Mouse (Mus musculus): ENCODE results near the gene Ckm.

DNA sequence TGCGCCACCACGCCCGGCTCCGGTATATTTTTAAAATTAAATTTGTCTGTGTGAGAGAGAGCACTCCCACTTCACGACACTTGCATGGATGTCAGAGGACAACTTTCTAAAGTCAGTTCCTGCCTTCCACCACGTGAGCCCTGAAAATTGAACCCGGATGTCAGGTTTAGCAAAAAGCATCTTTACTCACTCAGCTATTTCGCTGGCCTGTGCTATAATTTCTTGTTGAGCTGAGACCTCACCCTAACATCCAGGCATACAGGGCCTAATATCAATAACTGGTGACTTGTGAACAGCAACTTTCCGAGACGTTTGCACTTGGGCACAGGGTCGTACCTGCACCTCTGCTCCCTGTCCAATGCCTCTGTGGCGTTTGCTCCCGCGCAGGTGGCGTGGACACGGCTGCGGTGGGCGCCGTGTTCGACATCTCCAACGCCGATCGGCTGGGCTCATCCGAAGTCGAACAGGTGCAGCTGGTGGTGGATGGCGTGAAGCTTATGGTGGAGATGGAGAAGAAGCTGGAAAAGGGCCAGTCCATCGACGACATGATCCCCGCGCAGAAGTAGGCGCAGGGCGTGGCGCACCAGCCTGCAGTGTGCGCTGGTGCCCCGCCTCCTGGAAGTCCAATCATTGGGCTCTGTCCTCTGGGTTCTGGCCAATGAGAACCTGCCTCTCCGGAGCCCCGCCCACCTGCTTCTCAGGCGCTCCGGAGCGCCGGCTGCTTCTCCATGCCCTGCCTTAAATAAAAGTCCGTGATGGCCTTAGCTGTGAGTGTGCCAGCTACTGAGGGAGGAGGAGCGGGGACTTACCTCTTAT lies 16.5 kb downstream of the Ckm start:
- TF ChIP-seq CTCF (IDR thresholded peaks at IDR 0.05; ENCODE audit: low read depth) (no peak), EP300 (IDR thresholded peaks at IDR 0.05; ENCODE audit: low read depth) (0 out of 2 replicates have a peak, but pooled peaks have one; percentile 17)

Measured in heart, postnatal 0 days (tissue).